Comparison of ENCODE assay signal across 15 mouse cellular contexts in the genomic region with DNA sequence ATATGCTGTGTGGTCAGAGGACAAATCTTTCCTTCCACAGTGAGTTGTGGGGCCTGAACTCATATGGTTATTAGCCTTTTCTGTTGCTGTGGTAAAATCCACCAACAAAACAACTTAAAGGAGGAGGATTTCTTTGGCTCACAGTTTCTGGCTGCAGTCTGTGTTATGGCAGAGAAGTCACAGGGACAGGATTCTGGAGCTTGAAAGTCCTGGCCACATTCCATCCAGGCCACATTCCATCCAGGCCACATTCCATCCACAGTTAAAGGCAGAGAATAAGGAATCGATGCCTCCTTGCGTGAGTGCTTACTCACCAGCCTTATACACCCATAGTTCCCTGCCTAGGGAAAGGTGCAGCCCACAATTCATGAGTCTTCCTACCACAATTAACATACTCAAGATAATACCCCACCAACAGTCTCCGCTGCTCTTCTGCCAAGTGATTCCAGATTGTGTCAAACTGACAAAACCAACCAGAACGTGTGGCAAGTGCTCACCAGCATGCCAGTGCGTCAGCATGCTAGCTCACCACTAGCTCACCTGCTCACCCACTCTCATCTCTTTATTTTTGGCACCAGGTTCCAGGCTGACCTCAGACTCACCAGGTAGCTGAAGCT. TPM values are rescaled to one million over a fixed set of nuclear protein-coding genes. Genes with fewer than 3 reads are reported as not detected.
DNase-seq lines count a peak whose midpoint lies in the region; ATAC-seq and TF ChIP-seq lines count a peak whose summit lies in the region.
"Had no signal": no experiment of that assay in that cellular context is flagged by ENCODE, and none has a peak within 500 bp of the region (broad histone marks: within the 10 kb centered on the region; RNA-seq: fewer than 3 reads in every experiment).

No protein-coding gene starts in this region.

- H3K9me3 ChIP-seq in megakaryocyte, embryonic 14.5 days: peaks cover 10% of the 10 kb centered on the region
- H3K9me3 ChIP-seq: liver, embryonic 12.5 days; neural tube, embryonic 13.5 days had no signal

- no peak for ATAC-seq in megakaryocyte, adult 5-6 weeks (ENCODE audit: poor library complexity, severe bottlenecking)
- ATAC-seq in Patski: peak; percentile 82
- peak; percentile 75 for ATAC-seq in megakaryocyte-erythroid progenitor cell, adult 5-6 weeks (replicated peaks; ENCODE audit: low FRiP score, low TSS enrichment, poor library complexity, severe bottlenecking)
- ATAC-seq: activated CD4-positive, CD25-positive, alpha-beta regulatory T cell, adult 4 months; liver, embryonic 12.5 days; lung, postnatal 0 days had no signal

- peaks cover 3% of the 10 kb centered on the region for H3K27me3 ChIP-seq in megakaryocyte, embryonic 14.5 days (replicated peaks)
- H3K27me3 ChIP-seq in Patski: peaks cover 10% of the 10 kb centered on the region
- H3K27me3 ChIP-seq: neural tube, embryonic 13.5 days had no signal

- POLR2A ChIA-PET in Patski (lab: Charles Lee): no interaction called here

- intact Hi-C loops in left cerebral cortex, postnatal 25 days (cut with DNase I): no loop called here

- no peaks in the 10 kb centered on the region for H3K36me3 ChIP-seq in megakaryocyte, embryonic 14.5 days (replicated peaks; ENCODE audit: low read length)
- H3K36me3 ChIP-seq: liver, embryonic 12.5 days; neural tube, embryonic 13.5 days had no signal

- peak overlapping the region; percentile 55 for H3K4me3 ChIP-seq in megakaryocyte, embryonic 14.5 days (replicated peaks)
- H3K4me3 ChIP-seq: erythroblast, embryonic 14.5 days; liver, embryonic 12.5 days; neural tube, embryonic 13.5 days had no signal

- TF ChIP-seq CTCF in Patski (IDR thresholded peaks at IDR 0.05): no peak

- CTCF ChIA-PET in Patski (lab: Charles Lee): no interaction called here

- in situ Hi-C loops in Patski (cut with MboI; ENCODE audit: low pct_unique_long_range_greater_than_20kb): no loop called here

- peaks cover 57% of the 10 kb centered on the region for H3K4me1 ChIP-seq in megakaryocyte, embryonic 14.5 days
- H3K4me1 ChIP-seq: liver, embryonic 12.5 days had no signal

- DNase-seq in Patski (ENCODE audit: low read depth, low spot score): no peak
- peak; percentile 37 for DNase-seq in cerebellum, adult 8-10 months
- no peak for DNase-seq in left cerebral cortex, postnatal 25 days (ENCODE audit: low spot score in 2 of 2)
- DNase-seq in adrenal gland, postnatal 14 days: no peak
- no peak for DNase-seq in gastrocnemius, adult 8-10 months (ENCODE audit: low spot score in 2 of 2)
- DNase-seq: embryo, embryonic 11 days; left cerebral cortex, postnatal 4 days had no signal

RNA-seq across cellular contexts. Expression of a gene that starts 38.3 kb away (rescaled TPM):
- polyA plus RNA-seq in megakaryocyte, embryonic 14.5 days (2012; ENCODE audit: insufficient read depth, low replicate concordance): 9.9 and 12.9 TPM in 2 replicates
- total RNA-seq in megakaryocyte, adult 5-6 weeks (2015): 36.1 and 36.9 TPM in 2 replicates
- total RNA-seq in megakaryocyte, adult 5-6 weeks (2017): 27.2 and 32.2 TPM in 2 replicates
- polyA plus RNA-seq in Patski (2021): 35.2 TPM
- total RNA-seq in megakaryocyte-erythroid progenitor cell, adult 5-6 weeks (2014; fragmentation: Nextera tagmentation): 15.9 and 17.0 TPM in 2 replicates
- 11.1 and 14.5 TPM in 2 replicates for total RNA-seq in megakaryocyte-erythroid progenitor cell, adult 5-6 weeks (2017)
- total RNA-seq in left cerebral cortex, postnatal 25 days (2021): 10 to 100 TPM; 33.5 to 34.0 TPM
- total RNA-seq in adrenal gland, postnatal 14 days (2021): 30.6 and 30.7 TPM in 2 replicates
- total RNA-seq in gastrocnemius, adult 8-10 months (2022): 10 to 100 TPM; 16.6 to 18.9 (median 18.1) TPM
